In the genomic region with DNA sequence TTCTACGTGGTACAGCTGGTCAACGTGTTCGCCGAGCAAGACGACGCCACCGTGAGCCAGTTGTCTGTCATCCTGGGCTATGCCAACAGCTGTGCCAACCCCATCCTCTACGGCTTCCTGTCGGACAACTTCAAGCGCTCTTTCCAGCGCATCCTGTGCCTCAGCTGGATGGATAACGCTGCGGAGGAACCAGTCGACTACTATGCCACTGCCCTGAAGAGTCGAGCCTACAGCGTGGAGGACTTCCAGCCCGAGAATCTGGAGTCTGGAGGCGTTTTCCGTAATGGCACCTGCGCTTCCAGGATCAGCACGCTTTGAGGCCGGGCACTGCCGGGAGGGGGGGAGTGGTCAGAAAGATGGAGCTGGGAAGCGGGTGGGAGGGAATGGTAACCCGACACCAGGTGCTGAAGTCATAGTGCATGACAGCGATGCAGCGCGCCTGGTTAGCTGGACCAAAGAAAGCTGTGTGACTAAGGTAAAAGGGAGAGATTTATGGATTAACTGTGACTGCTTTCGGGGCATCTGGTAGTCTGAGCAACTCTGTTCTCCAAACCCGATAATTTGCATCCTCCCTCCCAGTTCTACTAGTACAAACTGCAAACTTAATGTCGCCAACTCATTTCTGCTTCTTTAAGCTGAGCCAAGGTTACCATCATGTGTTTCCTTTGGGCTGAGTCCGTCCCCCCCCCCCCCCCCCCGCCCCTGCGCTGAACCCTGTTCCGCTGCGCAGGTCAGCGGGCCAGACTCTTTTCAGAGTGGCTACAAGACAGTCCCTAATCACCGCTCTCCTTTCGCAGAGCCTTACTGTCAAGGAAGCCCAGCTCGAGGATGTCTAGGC, we compare ENCODE assay signal across 9 mouse cellular contexts. TPM values are rescaled to one million over a fixed set of nuclear protein-coding genes. Genes with fewer than 3 reads are reported as not detected.
DNase-seq lines count a peak whose midpoint lies in the region; ATAC-seq and TF ChIP-seq lines count a peak whose summit lies in the region.
"Had no signal": no experiment of that assay in that cellular context is flagged by ENCODE, and none has a peak within 500 bp of the region (broad histone marks: within the 10 kb centered on the region; RNA-seq: fewer than 3 reads in every experiment).

No protein-coding gene starts in this region.

- H3K9ac ChIP-seq in forebrain, embryonic 11.5 days (ENCODE audit: low read length), result no peak overlapping the region
- peak overlapping the region; percentile 66 for H3K9ac ChIP-seq in hindbrain, embryonic 15.5 days
- H3K9ac ChIP-seq in limb, embryonic 14.5 days (ENCODE audit: low read depth, low read length, severe bottlenecking), result no peak overlapping the region
- peak overlapping the region; percentile 80 for H3K9ac ChIP-seq in midbrain, embryonic 16.5 days (ENCODE audit: low read depth, low read length)

- DNase-seq in heart, adult 18-20 months, result peak; percentile 17 to 20
- DNase-seq in heart, adult 8-10 months (ENCODE audit: low spot score), result no peak
- peak; percentile 76 for DNase-seq in forebrain, embryonic 11.5 days (ENCODE audit: low spot score)
- peak; percentile 65 for DNase-seq in limb, embryonic 14.5 days (ENCODE audit: low spot score)
- no peak for DNase-seq in adipocyte (ENCODE audit: low spot score)
- DNase-seq in ovary, postnatal 14 days (ENCODE audit: low spot score), result no peak

- H3K9me3 ChIP-seq in forebrain, embryonic 11.5 days (ENCODE audit: control insufficient read depth, low read length), result no peaks in the 10 kb centered on the region
- no peaks in the 10 kb centered on the region for H3K9me3 ChIP-seq in hindbrain, embryonic 15.5 days
- no peaks in the 10 kb centered on the region for H3K9me3 ChIP-seq in limb, embryonic 14.5 days (ENCODE audit: control insufficient read depth, low read length)
- no peaks in the 10 kb centered on the region for H3K9me3 ChIP-seq in midbrain, embryonic 16.5 days (replicated peaks; ENCODE audit: control insufficient read depth, low read length, poor library complexity, severe bottlenecking)

- H3K27me3 ChIP-seq in forebrain, embryonic 11.5 days (ENCODE audit: control insufficient read depth, insufficient read depth, low read length), result peaks cover 42% of the 10 kb centered on the region
- H3K27me3 ChIP-seq in hindbrain, embryonic 15.5 days, result peaks cover 19% of the 10 kb centered on the region; the same call in 1 of the 2 replicates
- H3K27me3 ChIP-seq in limb, embryonic 14.5 days (ENCODE audit: control insufficient read depth, insufficient read depth, low read length), result peaks cover 27% of the 10 kb centered on the region
- peaks cover 5% of the 10 kb centered on the region; the same call in 1 of the 2 replicates for H3K27me3 ChIP-seq in midbrain, embryonic 16.5 days (ENCODE audit: control insufficient read depth, insufficient read depth, low read depth, low read length)

- peak overlapping the region; percentile 40 for H3K4me3 ChIP-seq in forebrain, embryonic 11.5 days (ENCODE audit: low read depth, low read length)
- H3K4me3 ChIP-seq in hindbrain, embryonic 15.5 days, result peak overlapping the region; percentile 66
- peak overlapping the region; percentile 49 for H3K4me3 ChIP-seq in limb, embryonic 14.5 days (replicated peaks; ENCODE audit: low read length)
- peak overlapping the region; percentile 68 for H3K4me3 ChIP-seq in midbrain, embryonic 16.5 days (ENCODE audit: low read depth, low read length)

- H3K4me2 ChIP-seq in forebrain, embryonic 11.5 days (ENCODE audit: low read depth, low read length, severe bottlenecking), result peak overlapping the region; percentile 80
- H3K4me2 ChIP-seq in hindbrain, embryonic 15.5 days, result peak overlapping the region; percentile 95
- peak overlapping the region; percentile 73 for H3K4me2 ChIP-seq in limb, embryonic 14.5 days (replicated peaks; ENCODE audit: low read depth, low read length, severe bottlenecking)
- H3K4me2 ChIP-seq in midbrain, embryonic 16.5 days (ENCODE audit: low read length), result peak overlapping the region; percentile 94

- WGBS in forebrain, embryonic 11.5 days, result under 1% methylated on average over 37 of the region's 40 CpGs
- under 1% methylated on average over 35 of the region's 40 CpGs for WGBS in hindbrain, embryonic 15.5 days
- 0% methylated on average over 34 of the region's 40 CpGs for WGBS in limb, embryonic 14.5 days
- WGBS in midbrain, embryonic 16.5 days, result 1% methylated on average over 40 of the region's 40 CpGs

- peak; percentile 69 for ATAC-seq in forebrain, embryonic 11.5 days (replicated peaks; ENCODE audit: low FRiP score)
- ATAC-seq in hindbrain, embryonic 15.5 days (ENCODE audit: low FRiP score, low read depth), result peak; percentile 17; the same call in 1 of the 2 replicates
- ATAC-seq in limb, embryonic 14.5 days (ENCODE audit: low FRiP score, low read depth), result peak; percentile 60
- peak; percentile 41 for ATAC-seq in midbrain, embryonic 16.5 days
- ATAC-seq: Patski had no signal

- TF ChIP-seq POLR2A in limb, embryonic 14.5 days (IDR thresholded peaks at IDR 0.05; ENCODE audit: borderline replicate concordance, extremely low read depth, insufficient read depth, insufficient read length), result no peak

- peaks cover 20% of the 10 kb centered on the region for H3K4me1 ChIP-seq in forebrain, embryonic 11.5 days (replicated peaks; ENCODE audit: control insufficient read depth, insufficient read depth, low read length)
- peaks cover 39% of the 10 kb centered on the region for H3K4me1 ChIP-seq in hindbrain, embryonic 15.5 days (replicated peaks)
- peaks cover 13% of the 10 kb centered on the region for H3K4me1 ChIP-seq in limb, embryonic 14.5 days (ENCODE audit: control insufficient read depth, insufficient read depth, low read length)
- H3K4me1 ChIP-seq in midbrain, embryonic 16.5 days (ENCODE audit: control insufficient read depth, insufficient read depth, low read length), result peaks cover 8% of the 10 kb centered on the region

- no peak overlapping the region for H3K27ac ChIP-seq in forebrain, embryonic 11.5 days (ENCODE audit: low read depth, low read length)
- peak overlapping the region; percentile 56 for H3K27ac ChIP-seq in hindbrain, embryonic 15.5 days (replicated peaks)
- no peak overlapping the region for H3K27ac ChIP-seq in limb, embryonic 14.5 days (replicated peaks; ENCODE audit: low read depth, low read length)
- H3K27ac ChIP-seq in midbrain, embryonic 16.5 days (ENCODE audit: low read length), result no peak overlapping the region

- H3K36me3 ChIP-seq in forebrain, embryonic 11.5 days (ENCODE audit: control insufficient read depth, insufficient read depth, low read length), result no peaks in the 10 kb centered on the region
- no peaks in the 10 kb centered on the region for H3K36me3 ChIP-seq in hindbrain, embryonic 15.5 days
- H3K36me3 ChIP-seq in limb, embryonic 14.5 days (ENCODE audit: control insufficient read depth, insufficient read depth, low read length), result no peaks in the 10 kb centered on the region
- no peaks in the 10 kb centered on the region for H3K36me3 ChIP-seq in midbrain, embryonic 16.5 days (ENCODE audit: control insufficient read depth, insufficient read depth, low read length)

RNA-seq across cellular contexts. Expression of gene Sstr1, which starts 2.1 kb away (rescaled TPM):
- not detected for total RNA-seq in heart, adult 18-20 months (2021)
- total RNA-seq in heart, adult 8-10 months (2022), result under 1 TPM in 2 of 4 experiments, not detected in 2; 0.14 to 0.16 TPM
- polyA plus RNA-seq in forebrain, embryonic 11.5 days (2014; fragmentation: Nextera tagmentation; extraction: Ambion mirVana), result not detected in 2 replicates
- polyA plus RNA-seq in hindbrain, embryonic 15.5 days (2015; fragmentation: Nextera tagmentation; extraction: Ambion mirVana), result 18.7 and 20.4 TPM in 2 replicates
- polyA plus RNA-seq in limb, embryonic 14.5 days (2012; rRNA removed), result 4.0 and 5.4 TPM in 2 replicates
- polyA plus RNA-seq in limb, embryonic 14.5 days (2014; fragmentation: Nextera tagmentation; extraction: Ambion mirVana), result 1.4 and 1.5 TPM in 2 replicates
- 14.1 and 15.7 TPM in 2 replicates for polyA plus RNA-seq in midbrain, embryonic 16.5 days (2015; fragmentation: Nextera tagmentation; extraction: Ambion mirVana)
- polyA plus RNA-seq: Patski had no signal

RNA-seq across cellular contexts. Expression of gene Clec14a, which starts 55.4 kb away (rescaled TPM):
- 1 to 10 TPM; 8.3 to 9.5 TPM for total RNA-seq in heart, adult 18-20 months (2021)
- 10 to 100 TPM; 12.6 to 15.8 (median 13.7) TPM for total RNA-seq in heart, adult 8-10 months (2022)
- polyA plus RNA-seq in forebrain, embryonic 11.5 days (2014; fragmentation: Nextera tagmentation; extraction: Ambion mirVana), result 5.3 and 7.3 TPM in 2 replicates
- 6.9 and 7.4 TPM in 2 replicates for polyA plus RNA-seq in hindbrain, embryonic 15.5 days (2015; fragmentation: Nextera tagmentation; extraction: Ambion mirVana)
- polyA plus RNA-seq in limb, embryonic 14.5 days (2012; rRNA removed), result 11.4 and 12.8 TPM in 2 replicates
- 17.3 and 17.5 TPM in 2 replicates for polyA plus RNA-seq in limb, embryonic 14.5 days (2014; fragmentation: Nextera tagmentation; extraction: Ambion mirVana)
- 5.5 and 5.8 TPM in 2 replicates for polyA plus RNA-seq in midbrain, embryonic 16.5 days (2015; fragmentation: Nextera tagmentation; extraction: Ambion mirVana)
- polyA plus RNA-seq: Patski had no signal

Comparison
In these comparisons a context has a peak if more than half of its experiments do, and no peak if none do; other contexts are left out.
1. DNase-seq: peak in heart, adult 18-20 months (2 of 2), forebrain, embryonic 11.5 days (single experiment) and limb, embryonic 14.5 days (single experiment); none in heart, adult 8-10 months (single experiment), adipocyte (single experiment) and ovary, postnatal 14 days (single experiment).
2. ATAC-seq: peak in every context shown above with its lines; median percentile 69 in forebrain, embryonic 11.5 days; 60 in limb, embryonic 14.5 days; 41 in midbrain, embryonic 16.5 days; 17 in hindbrain, embryonic 15.5 days.
3. H3K9ac ChIP-seq: peak in hindbrain, embryonic 15.5 days (single experiment) and midbrain, embryonic 16.5 days (single experiment); none in forebrain, embryonic 11.5 days (single experiment) and limb, embryonic 14.5 days (single experiment).
4. Peak in every context shown above with its lines, with median percentiles within 50 percentile points of each other: H3K4me2 ChIP-seq and H3K4me3 ChIP-seq.